Mouse (Mus musculus) T-helper 1 cell (primary cell): ENCODE results near the gene Trak2.
"Not testable (repeated sequence)": the region's sequence is repeated elsewhere in the genome, so short reads cannot be mapped to it uniquely, and the experiment has no call there.

Experiments
- in situ Hi-C: fragments of 300-600 bp; cut with MboI, MseI; formaldehyde crosslinking; loops from one replicate; pipeline ENCODE4 v1.15.1; 2025; ENCODE audit warnings: high pct_unique_total_duplicates

The Trak2 gene

GRCm38 (mm10) chr1:58973366-58974221 is at the start of gene Trak2, which contains the start of gene Stradb:
Gene Trak2 (minus strand): TSS chr1:58973430.
Gene Stradb (plus strand): TSS chr1:58973522.
- in situ Hi-C loops: no loop called here

DNA sequence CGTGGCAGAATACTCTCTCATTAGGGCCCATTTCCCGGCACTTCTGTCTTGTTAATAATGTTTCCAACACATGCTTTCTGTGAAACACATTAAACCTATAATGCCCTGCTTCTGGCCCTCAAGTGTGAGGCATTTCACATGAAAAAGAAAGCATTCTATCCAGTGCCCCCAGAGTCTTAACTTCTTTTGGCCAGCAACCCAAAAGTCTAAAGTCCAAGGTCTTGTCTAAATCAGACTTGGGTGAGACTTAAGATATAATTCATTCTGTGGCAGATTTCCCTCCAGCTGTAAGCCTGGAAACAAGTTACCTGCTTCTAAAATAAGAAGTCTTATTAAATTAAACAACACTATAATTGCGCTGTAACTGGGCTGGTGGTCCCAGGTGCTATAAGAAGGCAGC is 48.3 kb upstream of the Trak2 start:
- in situ Hi-C loops: no loop called here

DNA sequence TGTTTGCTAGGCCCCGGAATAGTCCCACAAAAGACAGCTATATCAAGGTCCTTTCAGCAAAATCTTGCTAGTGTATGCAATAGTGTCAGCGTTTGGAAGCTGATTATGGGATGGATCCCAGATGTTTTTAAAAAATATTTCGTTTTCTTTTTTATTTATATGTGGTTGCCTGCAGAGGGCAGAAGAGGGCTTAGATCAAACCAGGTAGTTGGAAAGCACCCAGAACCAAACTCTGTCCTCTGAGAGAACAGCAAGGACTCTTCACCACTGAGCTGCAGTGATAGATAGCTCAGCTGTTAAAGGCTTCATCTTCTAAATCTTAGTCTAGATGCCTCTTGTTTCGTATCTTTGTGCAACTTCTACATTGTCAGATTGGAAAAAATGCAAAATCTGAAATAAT is 36.0 kb upstream of the Trak2 start:
- in situ Hi-C loops: loop anchor here (5.0 kb wide), 1 partner anchor 233 kb away; no protein-coding TSS in a partner anchor

- in situ Hi-C loops: loop anchor here (10.0 kb wide), 1 partner anchor 231 kb away; no protein-coding TSS in a partner anchor
Measured at GRCm38 (mm10) chr1:58995313-58995712, 22.1 kb upstream of the Trak2 start.

DNA sequence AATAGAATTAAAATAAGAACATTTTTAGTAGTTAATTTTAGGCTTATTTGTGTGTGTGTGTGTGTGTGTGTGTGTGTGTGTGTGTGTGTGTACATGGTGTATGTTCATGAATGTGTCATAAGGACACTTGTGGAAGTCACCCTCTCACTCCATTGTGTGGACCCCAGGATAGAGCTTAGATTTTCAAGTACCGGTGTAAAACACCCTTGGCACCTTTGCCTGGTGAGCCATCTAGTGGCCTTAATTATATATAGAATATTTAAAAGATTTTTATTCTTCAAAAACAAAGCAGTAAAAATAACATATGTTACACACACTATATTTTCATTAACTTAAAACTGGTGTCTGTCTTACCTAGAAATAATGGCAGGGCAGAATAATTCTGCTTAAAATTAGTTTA is 20.5 kb upstream of the Trak2 start:
- in situ Hi-C loops: loop anchor here (5.0 to 10.0 kb wide), 2 partner anchors 81 to 229 kb away; no protein-coding TSS in a partner anchor

GRCm38 (mm10) chr1:58993144-58993543 is 19.9 kb upstream of the Trak2 start:
- in situ Hi-C loops: loop anchor here (5.0 to 10.0 kb wide), 2 partner anchors 81 to 228 kb away; no protein-coding TSS in a partner anchor

DNA sequence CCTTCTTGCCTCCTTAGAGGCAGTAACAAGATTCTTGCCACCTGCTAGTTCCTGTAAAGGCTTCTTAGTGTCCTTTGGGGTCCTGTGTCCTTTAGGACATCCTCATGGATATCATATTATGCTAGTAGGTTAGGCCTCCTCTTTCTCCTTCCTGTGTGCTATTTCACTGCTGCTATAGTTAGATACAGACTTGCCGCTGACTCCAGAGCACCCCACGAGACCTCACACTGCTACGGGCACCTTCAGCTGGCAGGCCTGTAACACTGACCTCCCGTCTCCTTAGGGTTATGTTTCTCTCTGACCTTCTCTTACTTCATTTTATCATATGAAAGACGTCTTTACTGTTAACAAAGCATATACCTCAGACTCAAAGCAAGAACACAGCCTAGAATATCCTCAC is 11.4 kb upstream of the Trak2 start:
- in situ Hi-C loops: no loop called here

GRCm38 (mm10) chr1:58982276-58982675 is 9.0 kb upstream of the Trak2 start:
- in situ Hi-C loops: no loop called here

GRCm38 (mm10) chr1:58972851-58973365 is 322 bp downstream of the Trak2 start:
- in situ Hi-C loops: no loop called here

DNA sequence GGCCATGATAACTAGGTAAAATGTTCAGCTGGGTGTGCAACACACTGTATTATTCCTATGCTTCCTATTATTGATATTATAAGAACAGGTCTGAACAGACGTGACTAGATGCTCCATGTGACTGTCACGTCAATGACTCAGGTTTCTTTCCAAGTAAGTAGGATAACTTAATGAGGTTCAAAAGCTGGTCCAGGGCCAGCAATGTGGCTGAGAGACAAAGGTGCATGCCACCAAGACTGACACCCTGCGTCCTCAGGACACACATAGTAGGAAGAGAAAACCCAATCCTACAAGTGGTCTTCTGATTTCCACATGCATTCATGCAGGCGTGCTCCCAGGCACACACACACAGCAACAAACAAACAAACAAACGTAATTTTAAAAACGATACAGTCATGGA is 2.1 kb downstream of the Trak2 start:
- in situ Hi-C loops: no loop called here

DNA sequence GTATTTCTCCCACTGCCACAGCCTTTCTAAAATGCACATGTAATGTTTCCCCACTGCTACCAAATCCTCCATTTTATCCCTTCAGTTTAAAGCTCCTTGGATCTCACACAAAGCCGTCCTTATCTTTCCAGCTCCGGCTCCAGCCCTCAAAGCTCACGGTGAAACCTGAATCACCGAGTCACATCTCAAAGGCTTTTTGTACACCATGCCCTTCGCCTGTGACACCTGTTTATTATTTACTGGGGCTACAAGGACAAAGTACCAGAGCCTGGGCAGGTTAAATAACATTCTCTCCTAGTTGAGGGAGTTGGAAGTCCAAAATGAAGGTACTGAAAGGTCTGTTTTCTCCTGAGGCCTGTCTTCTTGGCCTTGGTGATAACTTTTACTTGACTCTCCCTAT is 3.2 kb downstream of the Trak2 start:
- in situ Hi-C loops: no loop called here

- in situ Hi-C loops: no loop called here
Measured at GRCm38 (mm10) chr1:58967534-58967933, 5.7 kb downstream of the Trak2 start.

- in situ Hi-C loops: loop anchor here (5.0 kb wide), 1 partner anchor 56 kb away; no protein-coding TSS in a partner anchor
Measured at GRCm38 (mm10) chr1:58962865-58963264, 10.4 kb downstream of the Trak2 start.

DNA sequence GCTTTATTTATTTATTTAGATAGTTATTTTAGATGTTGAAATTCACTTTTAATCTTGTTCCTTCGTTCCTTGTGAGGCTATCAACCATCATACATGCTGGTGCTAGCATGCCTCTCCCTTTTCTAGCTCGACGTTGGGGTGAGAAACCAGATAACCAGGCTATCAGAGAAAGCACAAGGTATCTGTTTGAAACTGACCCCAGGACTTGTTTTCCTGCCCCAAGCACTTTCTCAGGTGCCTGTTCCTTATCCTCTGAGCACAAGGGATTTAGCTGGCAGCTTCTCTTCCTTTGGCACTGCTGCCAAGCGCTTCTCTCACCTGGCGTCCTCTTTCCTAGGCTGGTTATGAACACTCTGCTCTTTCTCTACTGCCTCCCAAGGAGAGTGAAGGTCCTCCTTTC is 10.8 kb downstream of the Trak2 start:
- in situ Hi-C loops: loop anchor here (5.0 kb wide), 1 partner anchor 55 kb away; no protein-coding TSS in a partner anchor

DNA sequence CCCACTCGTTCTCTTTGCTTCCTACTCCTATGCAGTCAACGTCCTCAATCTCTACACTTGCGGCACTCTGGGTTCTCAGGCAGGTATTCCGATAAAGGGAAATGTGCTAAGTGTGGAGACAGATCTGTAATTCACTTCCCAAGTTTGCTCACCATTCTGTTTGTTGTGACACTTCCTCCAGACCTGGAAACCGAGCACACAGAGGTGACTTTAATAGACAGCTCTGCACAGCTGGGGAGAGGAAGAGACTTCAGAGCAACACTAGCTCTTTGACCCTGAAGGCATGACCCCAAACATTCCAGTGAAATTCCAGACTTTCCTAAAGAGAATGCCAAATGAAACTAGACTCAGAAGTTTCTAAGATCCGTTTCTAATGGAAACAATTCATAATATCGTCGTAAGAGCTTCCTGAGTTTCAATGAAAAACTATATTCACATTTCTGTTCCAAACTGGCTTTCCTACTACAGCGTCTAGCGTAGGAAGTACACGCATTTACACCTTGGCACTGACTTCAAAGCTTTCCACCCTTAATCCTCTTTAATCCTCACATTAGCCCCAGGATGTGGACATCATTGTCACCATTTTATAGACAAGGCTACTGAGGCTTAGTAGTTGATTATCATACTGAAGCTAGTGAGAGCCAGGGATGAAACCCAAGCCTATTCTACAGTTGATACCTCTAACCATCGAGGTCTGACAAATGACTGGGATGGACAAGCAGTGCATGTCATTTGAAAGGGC is 11.9 kb downstream of the Trak2 start:
- in situ Hi-C loops: loop anchor here (5.0 kb wide), 1 partner anchor 54 kb away; no protein-coding TSS in a partner anchor

DNA sequence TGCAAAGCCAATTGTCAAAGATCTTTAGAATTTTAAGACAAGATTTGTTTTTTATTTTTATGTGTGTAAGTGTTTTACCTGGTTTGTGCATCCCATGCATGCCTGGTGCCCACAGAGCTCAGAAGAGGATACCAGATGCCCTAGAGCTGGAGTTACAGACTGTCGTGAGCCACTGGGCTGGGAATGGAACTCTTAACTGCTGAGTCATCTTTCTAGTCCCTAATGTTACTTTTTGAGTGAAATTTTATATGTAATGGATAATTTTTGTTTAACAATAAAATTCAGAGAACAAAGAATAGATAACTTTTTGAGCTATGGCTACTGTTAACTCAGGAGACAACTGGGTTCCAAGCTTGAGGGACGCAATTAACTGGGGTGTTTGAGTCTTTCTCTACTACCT is 13.5 kb downstream of the Trak2 start:
- in situ Hi-C loops: loop anchor here (5.0 kb wide), 1 partner anchor 52 kb away; no protein-coding TSS in a partner anchor

- in situ Hi-C loops: not testable (repeated sequence)
Measured at GRCm38 (mm10) chr1:58958789-58959526, 14.3 kb downstream of the Trak2 start.

- in situ Hi-C loops: no loop called here
Measured at GRCm38 (mm10) chr1:58957931-58958330, 15.3 kb downstream of the Trak2 start.

DNA sequence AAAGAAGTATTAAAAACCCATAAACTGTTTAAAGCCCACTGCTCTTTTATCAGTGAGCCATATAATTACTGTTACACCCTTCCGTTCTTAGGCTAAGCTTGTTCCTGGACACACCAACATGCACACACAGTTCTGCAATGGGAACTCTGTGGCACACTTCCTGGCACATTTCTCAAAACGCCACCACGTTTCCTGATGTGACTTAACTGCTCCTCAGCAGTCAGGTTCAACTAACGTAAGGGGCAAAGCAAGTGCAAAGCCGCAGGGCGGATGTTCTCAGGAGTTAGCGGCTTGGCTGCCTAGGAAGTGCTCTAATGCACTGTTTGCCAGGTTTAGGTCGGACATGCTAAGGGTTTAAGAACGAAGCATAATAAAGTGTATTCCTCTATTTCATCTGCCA is 17.0 kb downstream of the Trak2 start:
- in situ Hi-C loops: no loop called here

GRCm38 (mm10) chr1:58955716-58956115 is 17.5 kb downstream of the Trak2 start:
- in situ Hi-C loops: no loop called here
